Mouse (Mus musculus): Measurements from ENCODE around the gene Trim72. TPM values are rescaled to one million over a fixed set of nuclear protein-coding genes. Genes with fewer than 3 reads are reported as not detected.

Trim72 gene
- total and polyA plus RNA-seq, 3 experiments, result 0.13 TPM; not detected in 2

DNA sequence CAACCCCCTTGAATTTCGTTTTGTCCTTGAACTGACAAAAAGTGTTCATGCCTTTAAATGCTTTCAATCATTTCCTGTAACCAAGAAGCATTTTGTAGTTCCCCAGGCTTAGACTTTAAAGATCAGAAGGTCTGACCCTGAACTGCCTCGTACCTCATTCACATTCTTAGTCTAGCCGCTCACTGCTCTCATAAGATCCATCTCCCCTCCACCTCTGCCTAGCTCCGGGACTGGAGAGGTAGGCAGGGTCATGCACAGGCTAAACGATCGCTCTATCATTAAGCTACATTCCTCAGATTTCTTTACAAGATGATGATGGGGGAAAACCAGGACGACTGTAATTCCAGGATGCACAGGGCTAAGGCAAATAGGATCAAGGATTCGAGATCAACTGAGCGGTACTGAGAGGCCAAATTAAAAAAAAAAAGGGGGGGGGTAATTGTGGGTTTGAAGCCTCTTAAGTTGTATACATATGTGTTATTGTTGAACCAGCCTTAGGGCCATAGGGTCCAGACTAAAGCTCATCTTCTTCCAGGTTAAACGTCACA, 37.3 kb upstream of the Trim72 start:
- in situ Hi-C loops (cut with MboI; ENCODE audit: low pct_ligation_motif_present, low pct_unique_long_range_greater_than_20kb, low sequenced_read_pairs), result no loop called here
- H3K9me3 ChIP-seq (replicated peaks; ENCODE audit: low read length), result no peaks in the 10 kb centered on the region

DNA sequence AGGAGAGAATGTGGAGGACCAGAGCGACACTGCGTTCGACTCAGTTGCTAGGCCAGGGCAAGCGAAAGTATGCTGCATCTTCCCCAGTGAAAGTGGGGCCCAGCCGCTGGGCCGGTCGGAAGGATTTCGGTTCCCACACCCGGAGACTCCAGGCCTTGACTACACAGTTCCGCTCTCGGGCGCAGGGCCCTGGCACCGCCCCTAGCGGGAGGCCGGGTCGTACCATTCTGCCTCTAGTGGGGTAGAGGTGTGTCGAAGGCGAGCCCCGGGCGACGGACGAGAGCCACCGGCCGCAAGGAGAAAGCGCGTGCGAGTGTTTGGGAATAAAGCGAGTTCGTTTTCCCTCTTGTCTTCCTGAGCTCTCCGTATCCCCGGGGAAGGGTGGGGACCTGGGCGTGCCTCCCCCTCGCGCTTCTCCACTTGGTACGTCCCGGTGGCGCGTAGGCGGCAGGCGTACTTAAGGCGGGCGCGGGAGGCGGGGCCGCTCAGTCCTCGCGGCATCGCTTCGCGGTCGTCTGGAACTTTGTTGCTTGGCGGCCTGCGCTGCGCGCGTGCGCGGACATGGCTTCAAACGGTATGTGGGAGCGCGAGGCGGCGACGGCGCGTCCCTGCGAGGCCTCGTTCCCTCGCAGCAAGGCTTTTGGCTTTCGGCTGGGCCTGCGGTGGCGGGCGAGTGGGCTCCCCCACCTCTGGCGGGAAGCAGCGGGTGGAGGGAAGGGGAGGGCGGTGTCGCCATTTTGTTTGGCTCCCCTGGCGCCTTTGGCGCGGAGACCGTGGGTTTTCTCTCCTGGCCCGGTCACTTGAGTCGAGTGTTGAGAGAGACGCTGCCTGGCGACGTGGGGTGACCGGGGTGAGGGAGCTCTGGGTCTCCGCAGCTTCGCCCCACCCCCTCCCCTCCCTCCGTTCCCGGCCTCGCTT, 36.5 kb upstream of the Trim72 start, which contains the start of gene Fus:
Gene Fus (plus strand): TSS at position 454 of the 918 bp plus-strand sequence.
- H3K4me3 ChIP-seq (replicated peaks in 1 of 3; ENCODE audit: low read depth in 2 of 3, low read length in 2 of 3, poor library complexity in 1 of 3), result peak within 1 kb of the TSS; percentile 72 to 91 (median 74)
- peaks cover 7% of the 10 kb centered on the region for H3K27me3 ChIP-seq (replicated peaks)
- peak within 1 kb of the TSS; percentile 96 for H3K4me2 ChIP-seq (ENCODE audit: insufficient read depth, low read depth, poor library complexity, severe bottlenecking)
- H3K79me2 ChIP-seq (replicated peaks; ENCODE audit: control insufficient read depth, extremely low read depth, insufficient read depth, poor library complexity, severe bottlenecking), result peaks cover 42% of the 10 kb centered on the region
- peak within 1 kb of the TSS; percentile 71 for H3K9ac ChIP-seq (ENCODE audit: insufficient read depth, low read depth)
- no peaks in the 10 kb centered on the region for H3K9me3 ChIP-seq (replicated peaks; ENCODE audit: low read length)
- H3K27ac ChIP-seq (ENCODE audit: insufficient read depth, low read depth), result peak within 1 kb of the TSS; percentile 86
- H3K4me1 ChIP-seq (ENCODE audit: control insufficient read depth in 1 of 2, insufficient read depth in 2 of 2), result peaks cover 0 to 25% of the 10 kb centered on the region in 2 experiments; a peak in 2 of 4 replicates
- dilution Hi-C loops (cut with MboI; ENCODE audit: extremely low pct_ligation_motif_present, extremely low pct_unique_long_range_greater_than_20kb, low sequenced_read_pairs), result no loop called here
- H3K36me3 ChIP-seq (replicated peaks in 1 of 2; ENCODE audit: control insufficient read depth in 1 of 2, insufficient read depth in 1 of 2, low read length in 1 of 2), result peaks cover 19 to 32% of the 10 kb centered on the region in 2 experiments
- DNase-seq (ENCODE audit: extremely low read depth), result peak; percentile 92
- in situ Hi-C loops (cut with MboI; ENCODE audit: low pct_ligation_motif_present, low pct_unique_long_range_greater_than_20kb, low sequenced_read_pairs), result no loop called here
- TF ChIP-seq POLR2AphosphoS2 (IDR thresholded peaks at IDR 0.05; ENCODE audit: low read depth, low read length), result peak; percentile 99
- TF ChIP-seq CHD1 (IDR thresholded peaks at IDR 0.05; ENCODE audit: low read depth, low read length), result peak; percentile 99
- TF ChIP-seq NELFE (IDR thresholded peaks at IDR 0.05; ENCODE audit: low read depth, low read length), result peak; percentile 100
- TF ChIP-seq RCOR1 (conservative IDR thresholded peaks at IDR 0.05; ENCODE audit: low read depth, low read length), result peak; percentile 62; the same call in 1 of the 2 replicates
- TF ChIP-seq EP300 (IDR thresholded peaks at IDR 0.05; ENCODE audit: low read length), result no peak
- TF ChIP-seq USF1 (IDR thresholded peaks at IDR 0.05; ENCODE audit: low read depth, low read length), result no peak
- TF ChIP-seq PAX5 (IDR thresholded peaks at IDR 0.05; ENCODE audit: low read length), result no peak
- TF ChIP-seq ELF1 (IDR thresholded peaks at IDR 0.05; ENCODE audit: low read depth, low read length), result peak; percentile 77
- TF ChIP-seq GABPA (IDR thresholded peaks at IDR 0.05; ENCODE audit: insufficient replicate concordance, low read depth, low read length), result no peak
- TF ChIP-seq CTCF (conservative IDR thresholded peaks at IDR 0.05 in 1 of 2, IDR thresholded peaks at IDR 0.05 in 1 of 2; ENCODE audit: low read depth in 2 of 2, low read length in 2 of 2), result no peak
- TF ChIP-seq TCF12 (IDR thresholded peaks at IDR 0.05; ENCODE audit: low read depth, low read length), result peak; percentile 88
- peak; percentile 70 for TF ChIP-seq SIN3A (IDR thresholded peaks at IDR 0.05; ENCODE audit: low read length)
- 0 out of 2 replicates have a peak, but pooled peaks have one; percentile 45 for TF ChIP-seq KAT2A (IDR thresholded peaks at IDR 0.05; ENCODE audit: insufficient replicate concordance, low read length)
- TF ChIP-seq CHD2 (IDR thresholded peaks at IDR 0.05; ENCODE audit: low read length), result no peak; the same call in 1 of the 2 replicates
- TF ChIP-seq ZKSCAN1 (IDR thresholded peaks at IDR 0.05; ENCODE audit: borderline replicate concordance, low read depth, low read length), result no peak
- TF ChIP-seq E2F4 (IDR thresholded peaks at IDR 0.05; ENCODE audit: insufficient replicate concordance, low read depth, low read length), result 0 out of 2 replicates have a peak, but pooled peaks have one; percentile 41
- TF ChIP-seq MAX (IDR thresholded peaks at IDR 0.05; ENCODE audit: low read length), result peak; percentile 50
- no peak for TF ChIP-seq JUN (IDR thresholded peaks at IDR 0.05; ENCODE audit: insufficient read depth, low read depth, low read length)
- no peak for TF ChIP-seq ZNF384 (IDR thresholded peaks at IDR 0.05; ENCODE audit: low read depth, low read length)
- TF ChIP-seq MAZ (IDR thresholded peaks at IDR 0.05; ENCODE audit: low read depth, low read length), result peak; percentile 88
- TF ChIP-seq ZC3H11A (IDR thresholded peaks at IDR 0.05; ENCODE audit: low read depth, low read length), result no peak
- peak; percentile 93 for TF ChIP-seq TBP (conservative IDR thresholded peaks at IDR 0.05; ENCODE audit: low read depth, low read length)

More for the DNA sequence above, 37.3 kb upstream of the Trim72 start:
- Histone ChIP-seq H3K27ac (ENCODE audit: insufficient read depth, low read depth) (no peak overlapping the region), H3K4me1 (ENCODE audit: control insufficient read depth in 1 of 2, insufficient read depth in 2 of 2) (peaks cover 0 to 25% of the 10 kb centered on the region in 2 experiments; a peak in 2 of 4 replicates), H3K4me3 (replicated peaks in 1 of 3; ENCODE audit: low read depth in 2 of 3, low read length in 2 of 3, poor library complexity in 1 of 3) (peak overlapping the region; percentile 41 to 72 (median 47)), H3K4me2 (ENCODE audit: insufficient read depth, low read depth, poor library complexity, severe bottlenecking) (peak overlapping the region; percentile 29), H3K27me3 (replicated peaks) (peaks cover 7% of the 10 kb centered on the region), H3K36me3 (replicated peaks in 1 of 2; ENCODE audit: control insufficient read depth in 1 of 2, insufficient read depth in 1 of 2, low read length in 1 of 2) (peaks cover 12 to 24% of the 10 kb centered on the region in 2 experiments), H3K9ac (ENCODE audit: insufficient read depth, low read depth) (peak overlapping the region; percentile 23; the same call in 1 of the 2 replicates), H3K79me2 (replicated peaks; ENCODE audit: control insufficient read depth, extremely low read depth, insufficient read depth, poor library complexity, severe bottlenecking) (peaks cover 34% of the 10 kb centered on the region)
- DNase-seq (ENCODE audit: extremely low read depth), result no peak
- TF ChIP-seq RAD21 (IDR thresholded peaks at IDR 0.05; ENCODE audit: low read depth, low read length) (no peak), ZMIZ1 (IDR thresholded peaks at IDR 0.05; ENCODE audit: low read depth, low read length) (no peak), POLR2AphosphoS2 (IDR thresholded peaks at IDR 0.05; ENCODE audit: low read depth, low read length) (no peak), MXI1 (IDR thresholded peaks at IDR 0.05; ENCODE audit: low read depth, low read length) (no peak; the same call in 1 of the 2 replicates), MYC (IDR thresholded peaks at IDR 0.05; ENCODE audit: low read depth, low read length) (no peak), PAX5 (IDR thresholded peaks at IDR 0.05; ENCODE audit: low read length) (no peak), MAX (IDR thresholded peaks at IDR 0.05; ENCODE audit: low read length) (no peak), GABPA (IDR thresholded peaks at IDR 0.05; ENCODE audit: insufficient replicate concordance, low read depth, low read length) (no peak), BHLHE40 (IDR thresholded peaks at IDR 0.05; ENCODE audit: low read depth, low read length) (no peak), MAZ (IDR thresholded peaks at IDR 0.05; ENCODE audit: low read depth, low read length) (no peak), MEF2A (IDR thresholded peaks at IDR 0.05; ENCODE audit: borderline replicate concordance, low read depth, low read length) (no peak), NELFE (IDR thresholded peaks at IDR 0.05; ENCODE audit: low read depth, low read length) (no peak), ZNF384 (IDR thresholded peaks at IDR 0.05; ENCODE audit: low read depth, low read length) (no peak), USF1 (IDR thresholded peaks at IDR 0.05; ENCODE audit: low read depth, low read length) (no peak), USF2 (conservative IDR thresholded peaks at IDR 0.05; ENCODE audit: low read depth, low read length) (no peak), CHD1 (IDR thresholded peaks at IDR 0.05; ENCODE audit: low read depth, low read length) (no peak), NRF1 (IDR thresholded peaks at IDR 0.05; ENCODE audit: low read depth, low read length) (no peak), ZC3H11A (IDR thresholded peaks at IDR 0.05; ENCODE audit: low read depth, low read length) (no peak), TBP (conservative IDR thresholded peaks at IDR 0.05; ENCODE audit: low read depth, low read length) (no peak), IRF4 (IDR thresholded peaks at IDR 0.05; ENCODE audit: low read depth, low read length) (no peak)
- dilution Hi-C loops (cut with MboI; ENCODE audit: extremely low pct_ligation_motif_present, extremely low pct_unique_long_range_greater_than_20kb, low sequenced_read_pairs), result no loop called here
